Mouse (Mus musculus) kidney, adult 2 months (tissue): ENCODE data around the gene Dazl. TPM values are rescaled to one million over a fixed set of nuclear protein-coding genes. Genes with fewer than 3 reads are reported as not detected.
"Not testable (repeated sequence)": the region's sequence is repeated elsewhere in the genome, so short reads cannot be mapped to it uniquely, and the experiment has no call there.

Experiments used
- DNase-seq: peaks from one replicate; pipeline ENCODE4 v3.0.0; 2021
- H3K27ac ChIP-seq: fragments of 200-500 bp; 2 replicates; pipeline ENCODE4 v1.5.1; 2012; ENCODE audit warnings: low read depth, low read length, control low read depth, inconsistent platforms; ENCODE audit not compliant: insufficient read depth
- H3K27me3 ChIP-seq: fragments of 200-500 bp; replicated peaks from 2 replicates; pipeline ENCODE4 v1.6.1; 2012; ENCODE audit warnings: mild to moderate bottlenecking, moderate library complexity, low read length, inconsistent platforms; ENCODE audit not compliant: control insufficient read depth, insufficient read depth
- H3K36me3 ChIP-seq: fragments of 200-500 bp; 2 replicates; pipeline ENCODE4 v1.6.1; 2012; ENCODE audit warnings: mild to moderate bottlenecking, moderate library complexity, low read length, inconsistent platforms; ENCODE audit not compliant: control insufficient read depth, insufficient read depth
- H3K4me1 ChIP-seq: fragments of 200-500 bp; 2 replicates; pipeline ENCODE4 v1.6.1; 2011; ENCODE audit warnings: low read length; ENCODE audit not compliant: control insufficient read depth, insufficient read depth
- H3K4me3 ChIP-seq: fragments of 200-500 bp; 2 replicates; pipeline ENCODE4 v1.5.1; 2011; ENCODE audit warnings: mild to moderate bottlenecking, low read depth, low read length, control low read depth; ENCODE audit not compliant: insufficient read depth
- CTCF ChIP-seq: fragments of 200-500 bp; conservative IDR thresholded peaks from 2 replicates; pipeline ENCODE4 v1.5.1; 2011; ENCODE audit warnings: low read depth, mild to moderate bottlenecking, control low read depth, low read length, moderate library complexity, mixed read lengths; ENCODE audit not compliant: insufficient read depth, insufficient read length
- POLR2A ChIP-seq: fragments of 200-500 bp; IDR thresholded peaks from one replicate; pipeline ENCODE4 v1.6.1; 2011; ENCODE audit warnings: low read depth, low read length, control low read depth
- WGBS: fragments of 180-500 bp; shearing (Covaris S2); methylation state at CpG from one replicate; pipeline ENCODE4 v1.1.7; 2018; 5-methylcytosine and 5-hydroxymethylcytosine counted together
- polyA plus RNA-seq: library from polyadenylated mRNA; depleted of rRNA; stranded (reverse); fragments of >200 nt; gene quantifications from 2 replicates; pipeline ENCODE4 v1.2.3, GENCODE M21; 2012

The Dazl gene
- polyA plus RNA-seq, 1 experiment: not detected

GRCm38 (mm10) chr17:50284845-50285244 is 8.6 kb downstream of the Dazl start:
- TF ChIP-seq POLR2A: no peak
- TF ChIP-seq CTCF: no peak
- H3K4me1 ChIP-seq: no peaks in the 10 kb centered on the region
- no peaks in the 10 kb centered on the region for H3K36me3 ChIP-seq
- WGBS: 77% methylated on average over 6 of the region's 6 CpGs
- no peaks in the 10 kb centered on the region for H3K27me3 ChIP-seq
- DNase-seq: no peak
- H3K4me3 ChIP-seq: no peak overlapping the region
- H3K27ac ChIP-seq: no peak overlapping the region

- not testable (repeated sequence) for H3K4me3 ChIP-seq, H3K27ac ChIP-seq, H3K27me3 ChIP-seq, H3K36me3 ChIP-seq, DNase-seq, H3K4me1 ChIP-seq
- WGBS: 81% methylated on average over 4 of the region's 4 CpGs
Measured at GRCm38 (mm10) chr17:50261615-50262014, 31.8 kb downstream of the Dazl start.

- no peaks in the 10 kb centered on the region for H3K27me3 ChIP-seq
- WGBS: 94% methylated on average over 6 of the region's 6 CpGs
- H3K4me3 ChIP-seq: no peak overlapping the region
- no peak for DNase-seq
- no peaks in the 10 kb centered on the region for H3K4me1 ChIP-seq
- no peak for TF ChIP-seq POLR2A
- TF ChIP-seq CTCF: no peak
- H3K27ac ChIP-seq: no peak overlapping the region
- H3K36me3 ChIP-seq: no peaks in the 10 kb centered on the region
Measured at GRCm38 (mm10) chr17:50260856-50261255, 32.6 kb downstream of the Dazl start.

GRCm38 (mm10) chr17:50246605-50247004 is 46.8 kb downstream of the Dazl start:
- WGBS: 79% methylated on average over 6 of the region's 6 CpGs
- H3K36me3 ChIP-seq: no peaks in the 10 kb centered on the region
- no peaks in the 10 kb centered on the region for H3K27me3 ChIP-seq
- H3K4me1 ChIP-seq: no peaks in the 10 kb centered on the region
- no peak overlapping the region for H3K4me3 ChIP-seq
- no peak overlapping the region for H3K27ac ChIP-seq
- no peak for DNase-seq
- no peak for TF ChIP-seq CTCF

- H3K4me1 ChIP-seq: no peaks in the 10 kb centered on the region
- no peak for DNase-seq
- WGBS: 45% methylated on average over 4 of the region's 4 CpGs
- TF ChIP-seq POLR2A: no peak
- no peak for TF ChIP-seq CTCF
- H3K27me3 ChIP-seq: no peaks in the 10 kb centered on the region
- no peak overlapping the region for H3K27ac ChIP-seq
- no peaks in the 10 kb centered on the region for H3K36me3 ChIP-seq
- H3K4me3 ChIP-seq: no peak overlapping the region
Measured at GRCm38 (mm10) chr17:50244675-50245074, 48.8 kb downstream of the Dazl start.

- no peak overlapping the region for H3K27ac ChIP-seq
Measured at GRCm38 (mm10) chr17:50243326-50243725, 50.1 kb downstream of the Dazl start.

GRCm38 (mm10) chr17:50237818-50238610 is 55.4 kb downstream of the Dazl start:
- WGBS: 58% methylated on average over 11 of the region's 11 CpGs
- Histone ChIP-seq H3K4me1 (no peaks in the 10 kb centered on the region), H3K27me3 (no peaks in the 10 kb centered on the region), H3K27ac (no peak overlapping the region), H3K36me3 (no peaks in the 10 kb centered on the region), H3K4me3 (no peak overlapping the region)
- TF ChIP-seq CTCF (no peak), POLR2A (no peak)
- DNase-seq: no peak

More at GRCm38 (mm10) chr17:50243326-50243725, 50.1 kb downstream of the Dazl start:
- 81% methylated on average over 11 of the region's 11 CpGs for WGBS
- no peak overlapping the region for H3K4me3 ChIP-seq
- no peaks in the 10 kb centered on the region for H3K27me3 ChIP-seq
- DNase-seq: no peak
- TF ChIP-seq POLR2A (no peak), CTCF (no peak)
- H3K4me1 ChIP-seq: no peaks in the 10 kb centered on the region
- H3K36me3 ChIP-seq: no peaks in the 10 kb centered on the region

GRCm38 (mm10) chr17:50237436-50237709 is 56.1 kb downstream of the Dazl start:
- H3K27ac ChIP-seq: no peak overlapping the region
- no peak overlapping the region for H3K4me3 ChIP-seq
- H3K36me3 ChIP-seq: no peaks in the 10 kb centered on the region
- whole genome bisulfite sequencing: 2% methylated on average over 8 of the region's 8 CpGs
- TF ChIP-seq POLR2A (no peak), CTCF (peak; percentile 95)
- H3K4me1 ChIP-seq: no peaks in the 10 kb centered on the region
- DNase-seq: peak; percentile 78
- no peaks in the 10 kb centered on the region for H3K27me3 ChIP-seq
